Mouse (Mus musculus): ENCODE results near the gene Bbs9.

Bbs9 gene

DNA sequence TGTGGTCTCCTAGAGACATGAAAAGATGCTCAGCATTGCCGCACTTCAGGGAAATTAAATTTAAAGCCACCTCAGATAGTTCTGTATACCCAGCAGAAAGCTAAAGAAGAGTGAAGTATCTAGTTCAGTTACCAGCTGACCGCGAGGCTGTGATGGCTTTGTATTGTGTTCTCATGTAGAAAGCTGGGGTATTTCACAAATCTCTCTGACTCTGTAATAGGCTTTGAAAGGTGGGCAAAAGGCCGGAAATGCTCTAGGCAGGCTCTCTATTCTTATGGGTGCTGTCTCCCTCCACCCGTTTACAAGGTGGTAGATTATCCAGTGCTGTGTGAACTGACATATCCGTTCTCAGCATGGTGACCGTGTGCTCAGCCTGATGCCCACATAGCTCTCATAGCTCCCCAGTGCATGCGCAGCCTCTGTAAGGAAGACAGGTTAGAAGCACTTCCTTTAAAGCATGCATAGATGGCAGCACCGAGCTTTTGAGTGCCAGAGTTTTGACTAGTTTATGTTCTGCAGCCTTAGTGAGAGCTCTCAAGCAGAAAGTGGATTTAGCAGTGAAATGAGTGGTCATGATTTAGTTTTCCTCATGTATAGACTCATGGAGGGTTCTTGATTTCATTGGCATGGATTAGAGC, 57.4 kb downstream of the Bbs9 start:
- peak; percentile 77 for DNase-seq (ENCODE audit: low read depth)

DNA sequence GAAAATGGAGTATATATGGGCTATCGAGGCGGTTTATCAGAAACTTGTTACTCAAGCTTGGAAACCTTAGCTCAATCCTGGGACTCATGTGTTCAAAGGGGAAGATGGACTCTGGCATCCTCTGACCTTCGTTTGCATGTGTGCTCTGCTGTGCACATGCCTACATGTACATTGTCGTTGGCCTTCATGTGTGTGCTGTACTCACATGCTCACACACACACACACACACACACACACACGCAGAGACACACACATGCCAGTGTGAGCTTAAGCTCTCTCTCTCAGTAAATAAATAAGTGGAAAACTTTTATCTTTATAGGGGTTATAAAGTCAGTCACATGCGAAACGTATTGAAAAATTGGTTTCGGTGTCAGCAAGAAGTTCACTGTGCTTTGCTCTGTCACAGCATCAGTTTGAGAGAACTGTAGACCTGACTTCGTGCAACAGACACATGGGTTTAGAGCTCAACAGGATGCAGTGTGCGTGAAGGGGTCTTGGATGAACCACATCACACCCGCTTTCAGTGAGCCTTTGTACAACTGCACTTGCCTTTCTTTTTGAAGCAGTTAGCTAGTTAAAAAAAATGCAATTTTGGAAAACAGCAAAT, 62.4 kb downstream of the Bbs9 start:
- no peak for DNase-seq (ENCODE audit: low read depth)

DNA sequence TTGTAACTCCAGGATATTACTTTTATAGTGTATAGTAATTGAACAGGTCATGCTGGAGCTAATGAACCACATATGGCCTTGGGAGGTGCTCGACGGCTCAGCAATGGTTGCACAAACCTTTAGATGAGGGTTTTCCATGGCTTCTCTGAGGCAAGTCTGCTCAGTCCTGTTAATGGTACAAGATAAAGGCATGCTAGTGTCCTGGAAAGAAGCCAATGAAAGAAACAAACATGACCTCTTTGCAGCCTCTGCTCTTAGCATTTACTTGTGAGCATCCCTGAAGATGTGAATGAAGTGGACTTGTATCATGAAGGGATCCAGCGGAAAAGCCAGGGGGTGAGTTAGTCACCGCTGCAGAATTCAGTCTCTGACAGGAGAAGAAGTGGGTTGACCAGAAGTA, 64.0 kb downstream of the Bbs9 start:
- DNase-seq (ENCODE audit: low read depth) = peak; percentile 51

DNA sequence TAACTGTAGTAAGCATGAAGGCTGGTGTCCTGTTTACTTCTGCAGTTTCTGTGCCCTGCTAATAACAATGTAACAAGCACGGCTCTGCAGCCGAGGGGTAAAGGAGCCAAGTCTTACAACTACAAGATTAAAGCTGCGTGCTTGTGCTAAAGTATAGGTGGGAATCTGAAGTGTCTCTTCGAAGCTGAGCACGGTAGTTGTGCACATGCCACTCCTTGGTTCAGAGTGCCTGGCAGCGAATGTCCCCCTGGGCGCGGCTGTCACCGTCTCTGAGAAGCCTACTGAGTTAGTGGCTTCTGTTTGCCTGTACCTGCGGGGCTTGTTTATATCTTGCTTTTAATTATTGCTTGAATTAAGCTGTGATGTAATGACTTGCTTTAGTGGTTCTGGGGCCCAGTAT, 65.6 kb downstream of the Bbs9 start:
- no peak for DNase-seq (ENCODE audit: low read depth)

DNA sequence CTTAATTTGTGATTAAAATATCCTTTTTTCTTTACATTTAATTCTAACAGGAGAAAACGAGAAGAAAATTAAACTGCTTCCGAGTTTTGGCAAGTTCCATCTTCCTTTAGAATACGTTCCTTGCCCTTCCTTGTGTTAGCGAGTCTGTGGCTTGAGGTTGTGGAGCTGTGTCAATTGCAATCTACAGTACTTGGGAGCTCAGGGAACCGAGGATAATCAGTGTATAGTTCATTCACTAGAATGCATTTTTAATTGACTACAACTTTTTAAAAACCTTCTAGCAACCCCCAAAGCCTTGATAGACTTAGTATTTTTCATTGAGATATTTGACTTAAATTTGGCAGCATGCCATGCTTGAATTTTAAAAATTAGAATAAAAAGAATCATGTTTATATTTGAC, 68.0 kb downstream of the Bbs9 start:
- no peak for DNase-seq (ENCODE audit: low read depth)

DNA sequence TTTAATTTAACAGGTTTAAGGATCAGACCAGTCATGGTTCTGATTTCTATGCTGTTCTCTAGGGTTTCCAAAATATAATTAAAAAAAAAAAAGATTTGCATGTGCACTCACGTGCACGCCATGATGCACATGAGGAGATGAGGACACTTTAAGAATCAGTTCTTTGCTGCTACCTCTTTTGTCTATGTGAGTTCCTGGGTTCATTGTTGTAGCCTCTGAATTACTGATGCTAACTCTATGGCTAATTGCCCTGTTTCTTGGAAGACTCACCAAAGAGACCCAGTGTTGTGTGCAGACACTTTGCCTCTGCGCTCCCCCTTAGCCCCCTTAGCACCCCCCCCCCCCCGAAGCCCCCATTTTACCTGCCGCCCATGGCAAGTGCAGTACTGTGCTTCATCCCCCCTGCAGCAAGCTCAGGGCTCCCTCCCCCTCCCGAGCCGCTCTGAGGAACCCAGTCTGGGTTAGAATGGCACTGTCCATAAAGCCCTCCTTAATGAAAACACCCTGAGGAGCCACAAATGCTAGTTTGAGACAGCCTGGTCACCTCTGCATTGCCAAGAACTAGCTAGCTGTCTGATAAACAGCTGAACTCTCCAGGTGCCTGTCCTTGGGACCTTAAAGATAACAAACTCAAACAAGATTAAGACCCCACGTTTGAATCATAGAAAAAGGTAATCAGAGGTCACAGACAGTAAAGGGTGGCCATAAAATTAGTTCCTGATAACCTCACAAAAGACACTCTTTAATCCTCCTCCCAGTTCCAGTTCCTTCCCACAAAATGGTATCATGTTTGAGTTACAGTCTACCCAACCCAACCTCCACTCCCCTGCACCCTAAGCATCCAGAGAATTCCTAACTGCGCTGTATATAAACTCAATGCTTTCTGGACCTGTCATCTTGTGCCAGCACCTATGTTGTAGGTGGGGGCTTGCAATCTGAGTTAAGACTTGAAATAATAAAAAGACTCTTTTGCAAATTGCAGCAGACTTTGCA, 69.1 kb downstream of the Bbs9 start:
- no peak for DNase-seq (ENCODE audit: low read depth)

DNA sequence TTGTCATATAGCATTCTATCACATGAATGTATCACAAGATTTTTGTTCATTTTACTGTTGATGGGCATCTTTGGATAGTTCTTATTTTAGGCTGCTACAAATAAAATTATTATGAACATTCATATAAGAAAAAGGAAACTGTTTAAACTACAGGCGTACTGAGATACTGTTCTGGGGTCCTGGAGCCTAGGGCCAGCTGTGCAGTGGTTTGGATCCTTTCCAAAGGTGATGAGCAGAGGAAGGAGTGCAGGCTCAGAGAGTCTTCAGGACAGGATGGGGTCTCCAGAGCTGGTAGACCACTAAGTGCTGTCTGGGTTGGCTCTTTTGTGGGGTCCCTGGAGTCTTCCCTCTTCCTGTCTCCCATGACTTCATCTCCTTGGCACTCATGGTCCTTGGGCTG, 75.8 kb downstream of the Bbs9 start:
- DNase-seq (ENCODE audit: low read depth) = no peak

DNA sequence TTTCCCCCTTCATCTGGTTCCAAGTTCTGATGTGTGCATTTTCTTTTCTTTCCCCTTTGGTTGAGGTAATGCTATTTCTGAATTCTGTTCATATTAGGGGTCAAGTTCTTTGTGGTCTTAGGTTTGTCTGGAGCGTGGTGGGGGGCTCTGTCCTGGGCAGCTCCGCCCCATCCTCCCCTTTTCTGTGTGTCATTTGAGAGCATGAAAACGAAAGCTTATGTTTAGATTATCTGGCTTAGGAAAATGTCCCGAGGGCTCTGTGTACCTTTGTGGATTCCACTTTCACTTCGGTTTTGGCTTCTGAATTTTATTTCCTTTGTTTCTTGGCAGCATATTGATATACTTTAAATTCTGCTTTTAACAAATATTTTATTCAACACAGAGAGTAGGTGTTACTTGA, 80.6 kb downstream of the Bbs9 start:
- no peak for DNase-seq (ENCODE audit: low read depth)

DNA sequence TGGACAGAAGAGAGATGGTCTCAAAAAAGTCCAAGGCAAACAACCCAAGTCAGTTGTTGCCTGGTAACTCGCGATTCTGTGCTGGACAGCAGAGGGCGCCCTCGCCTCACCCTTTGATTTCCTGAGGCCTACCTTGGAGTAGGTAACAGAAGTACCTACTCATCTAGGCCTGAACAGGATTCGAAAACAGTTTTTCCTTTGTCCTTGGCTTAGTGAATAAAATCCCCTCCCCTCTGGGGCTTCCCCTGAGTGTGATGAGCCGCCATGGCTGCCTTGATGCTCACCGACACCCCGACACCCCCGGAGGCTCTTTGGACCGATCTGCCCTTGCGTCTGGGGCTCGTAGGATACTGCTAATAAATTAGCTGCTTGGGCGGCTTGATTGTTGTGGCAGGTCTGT, 82.0 kb downstream of the Bbs9 start:
- peak; percentile 81 for DNase-seq (ENCODE audit: low read depth)

DNA sequence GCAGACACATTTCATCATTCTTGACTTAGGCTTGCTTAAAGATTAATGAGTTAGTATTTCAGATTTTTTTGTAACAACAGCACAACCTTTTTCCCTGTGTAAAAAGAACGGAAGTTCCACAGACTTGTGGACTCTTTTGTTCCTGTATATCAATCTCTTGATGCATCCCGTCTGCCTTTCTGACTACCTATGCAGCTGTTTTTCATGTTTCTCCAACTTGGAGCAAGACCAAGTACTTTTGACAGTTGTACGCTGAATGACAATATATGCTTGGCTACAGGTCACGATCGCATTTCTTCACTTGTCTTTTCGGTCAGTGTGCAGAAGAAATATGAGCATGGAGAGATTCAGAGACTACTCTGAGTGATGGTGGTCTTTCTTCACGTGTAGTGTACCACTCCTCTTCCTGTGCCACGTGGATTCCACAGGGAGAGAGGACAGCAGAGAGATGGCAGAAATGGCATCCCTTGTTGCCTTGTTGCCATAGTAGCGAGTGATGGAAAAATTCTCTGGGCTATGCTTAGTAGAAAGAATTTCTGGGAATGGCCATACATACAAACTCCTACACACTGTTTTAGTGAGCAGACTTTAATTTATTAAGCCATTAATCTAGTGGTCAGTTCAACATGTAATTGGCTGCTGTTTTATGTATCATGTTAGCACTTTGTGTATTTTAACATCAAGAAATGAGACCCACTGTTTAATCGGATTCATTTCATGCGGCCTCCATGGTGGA, 88.3 kb downstream of the Bbs9 start:
- no peak for DNase-seq (ENCODE audit: low read depth)

DNA sequence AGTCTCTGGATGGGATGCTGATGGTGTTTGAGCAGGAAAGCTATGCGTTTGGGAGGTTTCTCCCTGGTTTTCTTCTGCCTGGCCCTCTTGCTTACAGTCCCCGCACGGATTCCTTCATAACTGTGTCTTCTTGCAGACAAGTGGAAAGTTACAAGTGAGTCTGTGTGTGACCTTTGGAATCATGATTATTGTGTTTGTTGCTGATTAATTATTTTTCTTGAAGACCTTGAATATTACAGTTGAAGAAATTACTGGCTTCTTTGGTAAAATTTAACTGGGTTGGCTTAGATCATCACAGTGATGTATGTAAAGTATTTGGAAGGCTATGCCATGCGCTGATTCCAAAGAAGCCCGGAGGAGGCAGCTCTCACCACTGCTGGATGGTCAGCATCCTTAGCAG, 92.2 kb downstream of the Bbs9 start:
- no peak for DNase-seq (ENCODE audit: low read depth)

DNA sequence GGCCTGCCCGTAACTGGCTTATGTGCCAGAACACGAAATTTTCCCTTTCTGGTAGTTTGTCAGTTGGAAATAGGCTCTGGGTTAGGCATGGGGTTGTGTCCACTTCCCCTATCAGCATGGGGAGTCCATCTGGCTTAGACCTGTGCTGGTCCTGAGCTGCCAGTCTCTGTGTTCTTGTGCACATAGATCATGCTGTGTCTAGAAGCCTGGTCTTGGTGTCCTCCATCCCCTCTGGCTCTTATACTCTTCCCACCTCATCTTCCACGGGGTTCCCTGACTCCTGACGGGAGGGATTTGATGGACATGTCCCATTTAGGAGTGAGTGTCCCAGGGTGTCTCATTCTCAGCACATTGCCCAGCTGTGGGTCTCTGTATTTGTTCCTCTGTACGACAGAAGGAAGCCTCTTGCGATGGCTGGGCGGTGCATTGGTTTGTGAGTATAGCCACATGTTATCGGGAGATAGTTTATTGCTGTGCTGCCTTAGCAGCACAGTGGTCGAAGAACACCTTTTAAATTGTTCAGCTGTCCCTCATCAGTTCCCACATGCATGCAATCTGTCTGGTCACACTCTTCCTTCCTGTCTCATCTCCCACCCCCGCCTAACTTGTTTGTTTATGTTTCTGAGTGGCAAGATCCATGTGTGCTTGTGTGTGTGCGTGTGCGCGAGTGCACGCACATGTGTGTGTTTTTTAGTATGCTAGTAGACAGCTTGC, 101.1 kb downstream of the Bbs9 start:
- no peak for DNase-seq (ENCODE audit: low read depth)

DNA sequence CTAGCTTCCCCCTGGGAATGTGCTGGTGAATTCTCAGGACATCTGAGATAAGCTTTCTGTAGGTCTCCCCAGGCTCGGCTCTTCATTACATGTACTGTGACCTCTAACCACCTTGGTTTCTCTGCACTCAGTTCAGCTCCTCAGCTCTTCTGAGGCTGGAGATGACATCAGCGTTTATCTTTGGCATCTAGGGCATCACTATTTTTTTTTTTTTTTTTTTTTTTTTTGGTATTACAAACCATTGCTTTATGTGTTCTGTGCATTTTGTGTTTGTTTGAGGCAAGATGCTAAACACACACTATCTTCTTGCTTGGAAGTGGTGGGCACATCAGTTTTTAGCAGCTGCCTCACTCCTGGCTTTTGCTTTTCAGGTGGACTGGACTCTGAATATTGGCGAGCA, 102.8 kb downstream of the Bbs9 start:
- no peak for DNase-seq (ENCODE audit: low read depth)

DNA sequence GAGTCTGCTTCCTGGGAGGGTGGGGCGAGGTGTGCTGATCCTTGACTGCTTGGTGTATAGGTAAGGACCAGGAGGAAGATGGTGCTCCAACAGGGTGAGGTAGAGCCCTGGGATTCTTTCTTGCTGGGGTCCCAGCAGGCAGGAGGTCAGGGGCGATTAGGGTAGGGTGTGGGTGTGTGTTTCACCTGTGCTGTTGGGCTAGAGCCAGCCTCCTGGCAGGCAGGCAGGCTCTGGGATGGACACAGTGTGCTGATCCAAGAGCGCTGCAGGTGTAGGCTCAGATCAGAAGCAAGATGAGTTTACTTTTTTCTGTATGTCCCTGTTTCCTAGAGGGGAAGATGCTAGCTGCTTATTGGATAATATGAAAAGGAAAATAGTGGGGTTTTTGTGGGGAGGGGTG, 108.7 kb downstream of the Bbs9 start:
- DNase-seq (ENCODE audit: low read depth) = no peak

DNA sequence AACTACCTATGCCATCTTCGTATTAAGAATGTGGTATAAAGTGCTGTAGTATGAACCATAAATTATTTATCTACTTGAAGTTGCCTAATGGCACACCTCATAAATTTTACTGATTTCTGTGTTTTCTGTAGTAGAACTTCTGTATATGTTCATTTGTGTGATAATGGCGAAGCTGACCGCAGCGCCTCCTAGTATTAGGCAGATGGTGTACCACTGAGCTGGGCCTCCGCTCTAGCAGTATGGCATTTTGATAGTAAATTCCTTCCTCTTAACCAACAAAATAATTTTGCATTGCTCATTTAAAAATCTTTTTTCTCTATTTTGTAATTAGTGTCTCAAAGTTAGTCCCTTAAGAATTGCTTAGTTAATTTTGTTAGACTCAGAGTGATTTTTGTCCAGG, 117.5 kb downstream of the Bbs9 start:
- DNase-seq (ENCODE audit: low read depth) = no peak

DNA sequence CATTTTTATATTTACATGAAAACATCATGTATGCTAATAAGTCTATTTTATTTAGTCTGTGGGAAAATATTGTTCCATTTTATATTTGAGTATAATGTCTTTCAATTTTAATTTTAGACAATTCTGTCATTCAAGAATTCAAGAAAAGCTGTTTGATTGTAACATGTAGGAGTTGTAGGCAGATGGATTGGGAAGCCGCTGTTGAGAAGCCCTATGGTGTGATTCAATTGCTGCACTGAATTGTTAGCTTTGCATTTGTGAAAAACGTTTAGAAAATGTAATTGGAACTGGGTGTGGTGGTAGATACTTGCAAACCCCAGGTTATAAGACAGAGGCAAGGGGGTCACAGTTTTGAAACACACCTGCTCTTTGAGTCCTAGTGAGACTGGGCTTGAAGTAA, 121.1 kb downstream of the Bbs9 start:
- no peak for DNase-seq (ENCODE audit: low read depth)

DNA sequence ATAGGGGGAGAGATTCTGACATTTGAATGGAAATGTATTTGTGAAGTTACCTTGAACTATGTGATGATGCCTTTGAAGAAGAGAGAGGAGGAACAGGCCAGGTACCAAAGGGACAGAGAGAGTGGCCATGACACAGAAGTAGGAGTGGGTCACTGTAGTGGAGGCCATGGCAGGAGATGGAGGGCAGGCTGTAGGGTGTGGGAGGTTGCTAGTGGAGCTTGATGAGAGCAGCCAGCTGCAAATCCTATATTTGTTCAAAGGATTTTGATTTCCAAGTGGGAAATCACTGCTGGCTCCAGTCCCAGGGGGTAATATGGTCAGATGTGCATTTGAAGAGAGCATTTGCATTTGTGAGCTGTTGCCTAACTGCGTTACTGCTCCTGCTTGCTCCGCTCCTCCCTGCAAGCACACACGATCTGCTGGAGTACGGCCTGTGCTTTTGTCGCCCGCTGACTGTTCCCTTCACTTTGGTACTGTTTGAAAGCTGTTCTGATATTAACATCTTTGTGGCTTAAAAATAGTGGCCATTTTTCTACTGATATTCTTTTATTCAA, 137.8 kb downstream of the Bbs9 start:
- no peak for DNase-seq (ENCODE audit: low read depth)

DNA sequence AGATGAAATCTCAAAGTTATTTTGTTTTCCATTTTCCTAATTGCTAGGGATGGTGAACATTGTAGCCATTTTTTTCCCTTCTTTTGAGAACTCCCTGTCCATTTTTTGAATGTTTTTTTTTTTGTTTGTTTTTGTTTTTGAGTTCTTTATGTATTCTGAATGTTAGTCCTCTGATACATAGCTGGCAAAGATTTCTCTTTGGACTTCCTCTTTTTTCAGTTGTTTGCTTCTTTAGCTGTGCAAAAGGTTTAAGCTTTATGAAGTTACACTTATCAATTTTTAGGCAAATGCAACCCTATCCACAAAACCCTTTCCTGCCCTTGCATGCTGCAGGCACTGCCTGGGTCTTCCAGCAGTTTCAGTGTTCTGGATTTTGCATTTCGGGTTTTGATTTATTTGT, 143.7 kb downstream of the Bbs9 start:
- no peak for DNase-seq (ENCODE audit: low read depth)

DNA sequence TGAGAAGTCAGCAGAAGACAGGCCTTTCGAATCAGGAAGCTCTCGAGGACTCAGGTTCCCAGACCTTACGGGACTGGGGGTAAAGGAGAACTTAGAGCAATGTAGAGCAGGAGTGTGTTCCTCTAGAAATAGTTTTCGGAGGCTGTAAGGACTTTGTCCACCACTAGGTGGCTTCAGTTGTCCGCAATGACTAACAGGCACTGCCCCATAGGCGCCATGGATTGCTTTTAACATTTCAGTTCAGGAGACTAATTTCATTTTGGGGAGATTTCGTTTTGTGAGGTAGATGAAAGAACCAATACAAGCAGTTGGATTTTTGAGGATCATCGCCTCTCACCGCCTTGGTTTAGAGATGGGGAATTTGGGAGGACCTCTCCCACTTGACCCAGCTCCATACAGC, 149.5 kb downstream of the Bbs9 start:
- peak; percentile 81 for DNase-seq (ENCODE audit: low read depth)

DNA sequence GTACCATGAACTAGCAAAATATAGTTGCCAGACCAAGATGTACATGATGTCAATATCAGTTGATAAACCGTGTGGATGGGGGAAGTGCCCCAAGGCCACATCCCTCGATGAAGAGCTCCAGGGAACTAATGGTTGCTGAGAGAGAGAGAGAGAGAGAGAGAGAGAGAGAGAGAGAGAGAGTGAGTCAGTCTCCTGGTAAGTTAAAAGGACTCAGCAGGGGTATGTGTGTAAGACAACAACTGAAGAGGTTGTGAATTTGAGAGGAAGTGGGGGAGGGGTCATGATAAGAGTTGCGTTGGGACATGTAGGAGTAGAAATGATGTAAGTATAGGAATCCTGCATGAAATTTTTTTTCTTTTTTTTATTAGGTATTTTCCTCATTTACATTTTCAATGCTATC, 150.5 kb downstream of the Bbs9 start:
- DNase-seq (ENCODE audit: low read depth) = no peak

DNA sequence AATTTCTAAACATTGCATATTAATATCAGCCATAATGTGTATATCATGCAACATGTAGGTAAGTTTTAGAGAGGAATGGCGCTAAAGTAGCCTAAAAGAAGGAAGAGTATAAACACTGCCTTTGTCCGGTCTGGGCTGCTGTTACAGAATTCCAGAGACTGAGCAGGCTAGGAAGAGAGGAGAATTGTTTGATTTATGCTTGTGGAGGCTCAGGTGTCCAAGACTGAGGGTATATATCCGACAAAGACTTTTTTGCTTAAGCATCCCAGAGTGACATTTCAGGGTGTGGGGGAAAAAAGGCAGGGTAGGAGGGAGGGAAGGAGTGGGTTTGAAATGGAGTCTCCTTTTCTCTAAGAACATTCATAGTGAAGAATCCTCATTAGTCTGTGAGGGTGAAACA, 152.4 kb downstream of the Bbs9 start:
- no peak for DNase-seq (ENCODE audit: low read depth)
